Mouse (Mus musculus): ENCODE results near the gene Wnt7a.

Gene Wnt7a

DNA sequence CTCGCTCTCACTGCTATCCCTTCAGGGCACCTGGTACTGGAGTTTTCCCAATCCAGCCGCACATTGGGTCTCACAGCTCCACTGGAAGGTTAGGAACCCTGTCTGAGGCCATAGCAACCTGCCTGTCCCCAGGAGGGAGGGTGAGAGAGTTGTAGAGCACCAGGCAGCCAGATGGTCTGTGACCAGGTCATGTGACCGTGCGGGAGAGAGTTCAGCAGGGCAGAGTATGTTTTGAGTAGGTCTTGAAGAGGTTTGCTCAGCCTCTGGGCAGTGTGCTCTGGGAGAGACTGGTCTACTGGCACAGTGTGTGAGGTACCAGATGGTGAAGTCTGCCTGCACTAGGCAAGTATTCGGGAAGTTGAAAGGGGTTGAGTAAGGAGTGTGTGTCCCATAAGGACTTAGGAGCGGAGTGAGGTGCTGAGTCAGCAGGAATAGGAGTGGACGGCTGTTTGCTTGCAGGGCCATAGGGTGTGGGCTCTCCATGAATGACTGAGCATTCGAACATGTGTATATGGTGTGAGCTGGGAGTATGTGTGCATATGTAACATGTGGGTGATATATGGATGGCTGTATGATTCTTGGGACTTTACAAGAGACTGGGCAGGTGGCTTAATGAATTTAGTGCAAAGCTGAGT is 71.4 kb downstream of the Wnt7a start:
- in situ Hi-C loops (cut with MboI): no loop called here

DNA sequence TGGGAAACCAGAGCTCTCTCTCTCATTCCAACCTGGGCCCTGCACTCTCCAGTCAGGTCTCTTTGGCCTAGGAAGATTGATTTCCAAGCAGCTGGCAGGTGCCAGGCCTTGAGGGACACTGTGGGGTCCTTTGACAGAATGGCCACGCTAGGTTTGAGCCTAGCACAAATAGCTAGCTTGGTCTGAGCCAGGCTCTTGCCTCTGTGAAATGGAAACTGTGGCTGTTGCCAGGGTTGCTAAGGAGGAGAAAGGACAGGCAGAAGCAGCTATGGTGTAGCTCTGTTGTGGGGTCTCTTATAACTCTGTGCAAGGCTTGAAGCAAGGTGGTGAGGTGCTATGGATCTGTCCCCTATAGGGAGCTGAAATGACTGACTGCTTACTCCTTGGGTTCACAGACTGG is 75.7 kb downstream of the Wnt7a start:
- in situ Hi-C loops (cut with MboI): no loop called here

DNA sequence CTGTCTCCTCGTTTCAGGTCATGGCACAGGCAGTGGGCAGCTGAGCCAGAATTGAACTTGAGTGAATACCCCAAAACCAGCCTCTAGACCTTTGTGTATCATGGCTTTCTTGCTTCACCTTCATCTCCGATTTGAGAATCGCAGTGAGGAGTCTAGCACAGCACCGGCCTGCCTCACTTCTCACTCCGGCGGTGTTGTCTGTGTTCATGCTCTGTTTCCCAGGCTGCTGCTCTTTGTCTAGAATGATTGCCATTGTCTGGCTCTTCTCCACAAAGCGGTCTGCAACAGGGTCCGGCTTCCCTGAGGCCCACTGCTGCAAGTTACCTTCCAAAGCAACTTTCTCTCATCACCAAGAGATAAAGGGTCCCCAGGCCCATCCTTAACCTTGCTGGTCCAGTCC is 79.3 kb downstream of the Wnt7a start:
- in situ Hi-C loops (cut with MboI): no loop called here

DNA sequence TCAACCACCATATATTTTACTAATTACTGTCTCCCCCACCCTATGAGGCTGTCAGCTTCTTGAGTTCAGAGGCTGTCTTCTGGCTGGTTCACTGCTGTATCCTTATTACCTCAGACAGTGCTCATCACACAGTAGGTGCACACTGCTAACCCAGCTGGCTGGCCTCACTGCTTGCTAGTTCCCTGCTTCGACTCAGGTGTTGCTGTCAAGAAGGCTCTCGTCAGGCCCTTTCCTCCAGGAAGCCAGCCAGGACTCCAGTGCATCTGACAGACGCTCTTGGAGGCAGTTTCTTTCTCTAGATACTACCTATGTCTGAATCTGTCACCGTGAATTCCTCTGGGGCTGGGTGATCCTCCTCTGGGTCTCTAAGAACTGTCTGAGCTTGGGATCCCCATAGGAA is 85.6 kb downstream of the Wnt7a start:
- in situ Hi-C loops (cut with MboI): no loop called here

DNA sequence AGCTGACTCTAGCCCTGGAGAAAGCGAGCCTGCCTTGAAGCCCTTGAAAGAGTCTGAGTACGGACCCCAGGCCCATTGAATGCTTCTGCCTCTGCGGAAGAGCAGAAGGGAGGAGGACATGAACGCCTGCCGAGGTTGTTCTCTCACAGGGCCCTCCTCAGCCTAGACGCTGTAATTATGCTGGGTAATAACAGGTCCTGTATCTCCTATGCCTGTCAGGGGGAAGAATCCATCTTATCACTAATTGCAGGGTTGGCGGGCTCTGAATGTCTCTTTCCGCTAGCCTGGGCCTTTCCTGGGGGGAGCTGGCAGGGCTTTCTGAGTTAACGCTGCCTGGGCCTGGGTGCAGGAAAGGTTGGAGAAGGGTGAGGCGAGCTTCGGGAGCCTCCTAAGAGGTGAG is 86.4 kb downstream of the Wnt7a start:
- in situ Hi-C loops (cut with MboI): no loop called here

DNA sequence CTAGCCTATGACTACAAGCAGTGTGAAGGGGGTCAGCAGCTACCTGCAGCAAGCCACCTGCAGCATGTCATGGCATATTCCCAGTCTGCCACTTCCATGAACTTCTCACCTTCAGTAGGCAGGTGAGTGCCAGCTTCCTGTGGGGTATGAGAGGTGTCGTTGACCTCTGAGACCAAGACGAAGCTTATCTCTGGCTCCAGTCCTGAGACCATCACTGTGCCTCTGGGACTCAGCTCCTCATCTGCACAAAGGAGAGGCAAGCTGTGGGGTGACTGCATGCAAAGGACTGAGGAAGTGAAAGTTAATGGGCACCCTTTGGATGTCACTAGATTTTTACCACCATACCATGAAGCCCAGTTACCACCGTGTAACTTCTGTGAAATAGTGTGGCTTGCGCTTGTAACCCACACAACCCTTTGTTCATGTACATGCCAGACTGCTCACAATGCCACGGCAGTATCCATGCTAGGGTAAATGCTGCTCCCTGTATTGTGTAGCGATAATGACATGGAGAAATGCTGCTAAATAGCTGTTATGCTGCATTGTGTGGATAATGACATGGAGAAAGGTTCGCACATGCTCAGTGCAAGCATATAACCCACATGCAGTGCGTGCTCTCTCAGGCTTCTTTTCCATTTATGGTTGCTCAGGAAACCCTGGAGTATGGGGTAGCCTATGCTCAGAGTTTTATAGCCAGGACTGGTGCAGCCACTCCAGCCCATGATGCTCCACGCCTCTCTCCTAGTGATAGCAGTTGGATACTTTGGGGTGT is 89.0 kb downstream of the Wnt7a start:
- in situ Hi-C loops (cut with MboI): no loop called here

Data from mature B cell (primary cell).